Mouse (Mus musculus) myocyte (in vitro differentiated cells): ENCODE measurements around the gene Il2rb.
A peak's percentile ranks its signal among the peaks of the same experiment; 100 is the strongest.

Experiments
- CEBPB ChIP-seq: IDR thresholded peaks from 2 replicates; pipeline ENCODE4 v1.6.1; 2011; ENCODE audit warnings: mild to moderate bottlenecking, moderate library complexity; ENCODE audit not compliant: poor library complexity, insufficient read depth, severe bottlenecking
- E2F4 ChIP-seq: IDR thresholded peaks from one replicate; pipeline ENCODE4 v1.6.1; 2011; ENCODE audit warnings: mild to moderate bottlenecking, control low read depth, moderate library complexity; ENCODE audit not compliant: insufficient read depth
- MYOG ChIP-seq, 3 experiments: IDR thresholded peaks; one replicate each; pipeline ENCODE4 v1.6.1; 2011; ENCODE audit warnings: control low read depth in 2 of 3, low read depth in 2 of 3, mild to moderate bottlenecking in 2 of 3; ENCODE audit not compliant: insufficient read length in 2 of 3, control insufficient read depth in 1 of 3, insufficient read depth in 1 of 3
- POLR2A ChIP-seq: IDR thresholded peaks from one replicate; pipeline ENCODE4 v1.6.1; 2011; ENCODE audit warnings: low read depth, mild to moderate bottlenecking, control low read depth, moderate library complexity; ENCODE audit not compliant: insufficient read length
- POLR2AphosphoS2 ChIP-seq: IDR thresholded peaks from one replicate; pipeline ENCODE4 v1.6.1; 2011; ENCODE audit warnings: low read depth, control low read depth; ENCODE audit not compliant: insufficient read length
- REST ChIP-seq: IDR thresholded peaks from one replicate; pipeline ENCODE4 v1.6.1; 2011; ENCODE audit warnings: mild to moderate bottlenecking, control low read depth, moderate library complexity; ENCODE audit not compliant: insufficient read depth, insufficient read length
- SRF ChIP-seq: IDR thresholded peaks from one replicate; pipeline ENCODE4 v1.6.1; 2011; ENCODE audit warnings: low read depth; ENCODE audit not compliant: control insufficient read depth, insufficient read length
- TCF12 ChIP-seq: IDR thresholded peaks from one replicate; pipeline ENCODE4 v1.6.1; 2011; ENCODE audit warnings: mild to moderate bottlenecking, control low read depth; ENCODE audit not compliant: poor library complexity, insufficient read depth, severe bottlenecking
- TCF3 ChIP-seq: IDR thresholded peaks from one replicate; pipeline ENCODE4 v1.6.1; 2011; ENCODE audit warnings: low read depth, control low read depth; ENCODE audit not compliant: insufficient read length
- USF1 ChIP-seq: IDR thresholded peaks from one replicate; pipeline ENCODE4 v1.6.1; 2011; ENCODE audit warnings: low read depth, mild to moderate bottlenecking, control low read depth, moderate library complexity

GRCm38 (mm10) chr15:78486564-78486963 is 8.5 kb downstream of the Il2rb start:
- no peak for TF ChIP-seq POLR2A
- TF ChIP-seq POLR2AphosphoS2: no peak
- TF ChIP-seq TCF3: peak; percentile 97
- TF ChIP-seq REST: no peak
- peak; percentile 35 to 99 (median 97) for TF ChIP-seq MYOG (IDR thresholded peaks at IDR 0.05; ENCODE audit: control insufficient read depth in 1 of 3, insufficient read depth in 1 of 3, insufficient read length in 2 of 3, low read depth in 2 of 3)
- TF ChIP-seq USF1: no peak
- TF ChIP-seq CEBPB: no peak
- no peak for TF ChIP-seq E2F4
- no peak for TF ChIP-seq SRF
- peak; percentile 89 for TF ChIP-seq TCF12
